Mouse (Mus musculus) stomach, postnatal 0 days (tissue): Measurements from ENCODE around the gene Sall1. TPM values are rescaled to one million over a fixed set of nuclear protein-coding genes. Genes with fewer than 3 reads are reported as not detected.

Experiments used
- ATAC-seq: fragments of 200-750 bp; cut with Nextera tagmentation; 2 replicates; pipeline ENCODE4 v1.8.0; 2017; ENCODE audit not compliant: low FRiP score, low TSS enrichment
- DNase-seq: peaks from one replicate; pipeline ENCODE4 v3.0.0-alpha.2; 2016; ENCODE audit warnings: low spot score
- H3K27ac ChIP-seq: fragments of 300-500 bp; sonication (generic); replicated peaks from 2 replicates; pipeline ENCODE4 v1.5.1; 2014; ENCODE audit warnings: mild to moderate bottlenecking, control low read depth
- H3K27me3 ChIP-seq: fragments of 300-500 bp; sonication (generic); 2 replicates; pipeline ENCODE4 v1.6.1; 2014; ENCODE audit warnings: low read length; ENCODE audit not compliant: control insufficient read depth, insufficient read depth
- H3K36me3 ChIP-seq: fragments of 300-500 bp; sonication (generic); 2 replicates; pipeline ENCODE4 v1.6.1; 2014; ENCODE audit warnings: low read length, mixed read lengths; ENCODE audit not compliant: control insufficient read depth, insufficient read depth
- H3K4me1 ChIP-seq: fragments of 300-500 bp; sonication (generic); replicated peaks from 2 replicates; pipeline ENCODE4 v1.6.1; 2014; ENCODE audit warnings: antibody characterized with exemption; ENCODE audit not compliant: control insufficient read depth, insufficient read depth
- H3K4me2 ChIP-seq: fragments of 300-500 bp; sonication (generic); replicated peaks from 2 replicates; pipeline ENCODE4 v1.6.1; 2014; ENCODE audit warnings: low read depth, mild to moderate bottlenecking, control low read depth, moderate library complexity
- H3K4me3 ChIP-seq: fragments of 300-500 bp; sonication (generic); 2 replicates; pipeline ENCODE4 v1.5.1; 2014; ENCODE audit warnings: low read depth, low read length, control low read depth
- H3K9ac ChIP-seq: fragments of 300-500 bp; sonication (generic); 2 replicates; pipeline ENCODE4 v1.6.1; 2014; ENCODE audit warnings: mild to moderate bottlenecking, low read length, control low read depth, mixed read lengths
- H3K9me3 ChIP-seq: fragments of 300-500 bp; sonication (generic); 2 replicates; pipeline ENCODE4 v1.6.1; 2016; ENCODE audit warnings: low read length; ENCODE audit not compliant: control insufficient read depth
- CTCF ChIP-seq: IDR thresholded peaks from 2 replicates; pipeline ENCODE4 v1.5.1; 2016; ENCODE audit warnings: antibody characterized with exemption, low read depth, mild to moderate bottlenecking, moderate library complexity
- EP300 ChIP-seq: optimal IDR thresholded peaks from 2 replicates; pipeline ENCODE3; 2016; ENCODE audit warnings: antibody characterized with exemption
- WGBS: fragments of 180-500 bp; shearing (Covaris S2); extraction: QIAGEN DNeasy Blood & Tissue Kit; methylation state at CpG from one replicate; pipeline ENCODE4 v1.1.7; 2014; 5-methylcytosine and 5-hydroxymethylcytosine counted together
- polyA plus RNA-seq: library from polyadenylated mRNA; unstranded; fragments of >200 nt; fragmentation: Nextera tagmentation; extraction: Ambion mirVana; gene quantifications from 2 replicates; pipeline ENCODE4 v1.2.1, GENCODE M21; 2015

The Sall1 gene
- polyA plus RNA-seq, 1 experiment from 2014 or later: 0.76 TPM

DNA sequence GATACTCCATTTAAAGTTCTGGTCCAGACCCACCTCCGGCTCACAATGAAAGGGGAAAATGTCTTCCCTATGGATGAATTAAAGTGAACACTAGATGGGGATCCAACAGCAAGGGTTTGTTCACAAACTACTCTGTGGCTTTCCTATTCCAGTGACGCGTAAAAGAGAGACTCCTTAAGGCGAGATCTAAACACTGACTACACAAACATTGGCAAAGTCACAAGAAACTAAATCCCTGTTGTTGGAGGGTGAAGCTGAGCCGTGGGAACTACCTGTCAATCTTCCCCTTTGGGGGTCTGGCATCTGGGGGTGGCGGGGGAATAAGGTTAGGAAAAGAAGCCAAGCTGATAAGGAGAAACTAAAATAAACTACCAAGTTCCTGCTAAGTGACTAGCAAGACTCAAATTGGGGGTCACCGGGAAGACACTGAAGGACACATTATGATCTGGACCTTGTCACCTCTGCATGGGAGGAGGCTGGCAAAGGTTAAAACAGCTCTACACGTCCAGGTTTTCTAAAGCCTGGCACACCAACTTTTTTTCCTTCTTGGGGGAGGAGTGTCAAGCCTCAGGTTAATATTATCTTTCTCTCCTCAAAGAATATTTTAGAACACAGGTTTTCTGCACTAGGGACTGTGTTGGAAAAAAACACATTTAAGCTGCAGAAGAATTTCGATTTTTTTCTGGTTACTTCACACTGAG, 6.3 kb downstream of the Sall1 start:
- Histone ChIP-seq H3K4me1 (0 out of 2 replicates have a peak, but pooled peaks cover 2% of the 10 kb centered on the region), H3K36me3 (no peaks in the 10 kb centered on the region), H3K4me3 (no peak overlapping the region), H3K9me3 (no peaks in the 10 kb centered on the region), H3K4me2 (no peak overlapping the region), H3K27me3 (peaks cover 9% of the 10 kb centered on the region; the same call in 1 of the 2 replicates), H3K9ac (no peak overlapping the region), H3K27ac (no peak overlapping the region)
- TF ChIP-seq EP300 (no peak), CTCF (peak; percentile 64)
- DNase-seq (no peak), ATAC-seq (no peak)
- WGBS: 16% methylated on average over 9 of the region's 9 CpGs

DNA sequence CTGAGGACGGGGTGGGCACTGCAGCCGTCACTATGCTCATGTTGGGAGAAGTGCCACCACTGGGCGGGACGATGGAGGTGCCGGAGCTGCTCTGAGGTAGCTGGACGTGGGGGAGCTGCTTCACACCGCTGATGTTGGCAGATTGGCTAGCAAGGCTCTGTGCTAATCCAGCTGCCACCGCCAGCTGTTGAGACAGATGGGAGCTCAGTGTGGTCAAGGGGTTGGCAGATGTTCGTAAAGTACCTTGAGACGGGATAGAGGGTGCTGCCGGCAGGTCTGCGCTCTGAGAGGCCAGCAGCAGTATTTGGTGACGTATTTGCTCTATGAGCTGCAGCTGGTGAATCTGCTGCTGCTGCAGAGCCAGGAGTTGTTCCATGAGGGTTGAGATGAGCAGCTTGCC, 11.6 kb downstream of the Sall1 start:
- Histone ChIP-seq H3K27me3 (no peaks in the 10 kb centered on the region; the same call in 1 of the 2 replicates), H3K36me3 (no peaks in the 10 kb centered on the region), H3K4me1 (no peaks in the 10 kb centered on the region), H3K4me2 (no peak overlapping the region), H3K9me3 (no peaks in the 10 kb centered on the region), H3K27ac (no peak overlapping the region), H3K9ac (no peak overlapping the region), H3K4me3 (no peak overlapping the region)
- no peak for TF ChIP-seq CTCF
- TF ChIP-seq EP300: no peak
- ATAC-seq: no peak
- WGBS: 79% methylated on average over 13 of the region's 13 CpGs
- DNase-seq: no peak

DNA sequence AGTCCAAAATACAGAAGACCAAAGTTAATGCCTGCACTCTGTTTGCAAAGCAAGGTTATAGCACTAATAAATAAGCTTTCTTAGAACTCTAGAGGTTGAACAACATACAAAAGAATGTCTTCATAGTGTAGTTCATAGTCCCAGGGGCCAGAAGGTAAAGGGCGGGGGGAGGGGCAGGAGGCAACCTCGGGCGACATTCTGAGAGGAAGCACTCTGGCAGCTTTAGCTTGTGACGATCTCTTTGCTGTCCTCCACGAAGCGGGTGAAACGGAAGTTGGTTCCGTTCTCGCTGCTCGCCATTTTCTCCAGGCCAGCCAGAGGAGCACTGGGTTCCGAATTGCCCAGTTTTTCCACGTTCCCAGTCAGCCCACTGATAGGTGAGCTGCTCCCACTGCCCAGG, 15.8 kb downstream of the Sall1 start:
- peaks cover 4% of the 10 kb centered on the region; the same call in 1 of the 2 replicates for H3K27me3 ChIP-seq
- H3K4me1 ChIP-seq: no peaks in the 10 kb centered on the region
- no peak for DNase-seq
- ATAC-seq: no peak
- H3K27ac ChIP-seq: no peak overlapping the region
- TF ChIP-seq CTCF: no peak
- no peak for TF ChIP-seq EP300
- H3K9ac ChIP-seq: no peak overlapping the region
- no peak overlapping the region for H3K4me3 ChIP-seq
- 65% methylated on average over 12 of the region's 12 CpGs for WGBS
- H3K4me2 ChIP-seq: no peak overlapping the region
- no peaks in the 10 kb centered on the region for H3K36me3 ChIP-seq
- H3K9me3 ChIP-seq: no peaks in the 10 kb centered on the region

DNA sequence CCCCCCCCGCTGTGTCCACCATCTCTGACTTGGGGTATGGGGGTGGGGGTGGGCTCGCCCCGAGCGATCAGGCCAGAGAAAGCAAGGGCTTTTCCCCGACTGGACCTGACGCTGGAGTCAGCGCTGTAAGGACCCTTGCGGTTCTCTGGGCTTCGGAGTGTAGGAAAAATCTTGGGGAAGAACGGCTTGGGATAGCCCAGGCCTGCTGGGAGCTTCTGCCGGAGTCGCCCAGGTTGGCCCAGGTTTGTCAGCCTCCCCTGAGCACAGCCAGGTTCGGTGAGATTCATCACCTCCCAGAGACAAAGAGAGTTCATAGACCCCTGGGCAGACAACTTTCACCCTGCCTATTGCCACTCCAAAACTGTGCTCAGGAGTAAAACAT, 17.8 kb downstream of the Sall1 start:
- peak overlapping the region; percentile 42; the same call in 1 of the 2 replicates for H3K4me2 ChIP-seq
- H3K36me3 ChIP-seq: no peaks in the 10 kb centered on the region
- H3K9me3 ChIP-seq: no peaks in the 10 kb centered on the region
- no peaks in the 10 kb centered on the region for H3K4me1 ChIP-seq
- H3K9ac ChIP-seq: no peak overlapping the region
- H3K4me3 ChIP-seq: no peak overlapping the region; the same call in 1 of the 2 replicates
- 0 out of 2 replicates have a peak, but pooled peaks have one; percentile 6 for ATAC-seq
- no peak for DNase-seq
- WGBS: 31% methylated on average over 12 of the region's 13 CpGs
- H3K27ac ChIP-seq: no peak overlapping the region
- TF ChIP-seq EP300 (no peak), CTCF (no peak)
- peaks cover 4% of the 10 kb centered on the region; the same call in 1 of the 2 replicates for H3K27me3 ChIP-seq

DNA sequence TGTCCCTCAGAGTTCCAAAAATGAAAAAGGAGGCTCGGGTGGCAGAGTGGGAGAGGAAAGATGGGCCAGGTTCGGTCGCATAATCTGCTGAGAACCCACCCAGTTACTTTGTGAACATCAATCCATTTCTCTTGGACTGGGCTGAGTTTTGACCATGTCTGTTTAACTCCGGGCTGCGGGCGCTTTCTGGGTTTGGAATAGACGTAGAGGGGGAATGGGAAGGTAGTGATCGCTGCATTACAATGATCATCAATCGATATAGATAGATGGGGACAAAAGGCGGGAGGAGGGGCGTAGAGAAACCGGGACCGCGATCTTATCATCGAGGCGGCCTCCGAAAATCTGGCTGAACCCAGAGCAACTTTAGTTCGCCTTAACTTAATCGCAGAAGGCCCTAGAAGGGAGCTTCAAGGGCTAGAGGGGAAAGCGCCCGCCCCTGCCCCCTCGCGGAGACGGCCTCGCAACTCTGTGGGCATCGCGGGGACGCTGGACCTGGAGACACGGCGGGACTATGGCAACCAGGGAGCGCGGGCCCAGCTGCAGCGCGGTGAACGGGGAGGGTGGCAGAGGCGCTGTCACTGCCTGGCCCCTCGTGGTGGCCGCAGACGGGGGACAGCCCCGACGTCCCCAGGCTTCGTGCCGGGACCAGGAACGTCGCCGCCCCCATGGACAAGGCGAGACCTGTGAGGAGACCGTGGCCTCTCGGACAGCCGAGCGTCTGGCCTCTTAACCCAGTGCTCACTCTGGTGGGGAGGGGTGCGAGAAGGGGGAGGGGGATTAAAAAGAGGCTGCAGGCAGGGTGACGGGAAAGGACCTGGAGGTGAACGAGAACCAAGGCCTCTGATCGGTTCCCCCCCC, 18.5 kb downstream of the Sall1 start:
- H3K4me2 ChIP-seq: peak overlapping the region; percentile 42
- no peak for TF ChIP-seq EP300
- TF ChIP-seq CTCF: peak; percentile 33; the same call in 1 of the 2 replicates
- peaks cover 4% of the 10 kb centered on the region; the same call in 1 of the 2 replicates for H3K27me3 ChIP-seq
- 0 out of 2 replicates have a peak, but pooled peaks have one; percentile 18 for ATAC-seq
- no peaks in the 10 kb centered on the region for H3K36me3 ChIP-seq
- no peaks in the 10 kb centered on the region for H3K4me1 ChIP-seq
- peak overlapping the region; percentile 20 for H3K4me3 ChIP-seq
- DNase-seq: peak; percentile 39
- no peak overlapping the region for H3K27ac ChIP-seq
- H3K9me3 ChIP-seq: no peaks in the 10 kb centered on the region
- no peak overlapping the region for H3K9ac ChIP-seq
- 15% methylated on average over 52 of the region's 55 CpGs for WGBS
